Mouse (Mus musculus): Measurements from ENCODE around the gene Cytip.

Cytip gene

DNA sequence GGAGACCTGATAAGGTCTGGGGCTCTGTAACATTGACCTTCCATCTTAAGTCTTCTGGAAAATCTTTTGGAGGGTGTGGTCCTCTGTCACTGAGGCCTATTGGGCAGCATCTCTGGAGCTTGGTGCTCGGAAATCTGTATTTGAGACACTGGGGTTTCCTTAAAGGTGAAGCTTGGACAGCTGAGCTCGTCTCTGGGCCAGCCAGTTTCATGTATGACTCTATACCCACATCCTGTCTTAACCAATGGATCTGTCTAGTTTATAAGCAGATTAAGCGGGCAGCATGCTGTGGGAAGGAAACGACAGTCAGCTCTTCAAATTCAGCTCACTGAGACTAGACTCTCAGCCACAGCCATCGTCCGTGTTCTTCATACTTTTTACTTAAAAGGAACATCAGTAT, 88.3 kb downstream of the Cytip start:
- DNase-seq (ENCODE audit: low spot score), result no peak

DNA sequence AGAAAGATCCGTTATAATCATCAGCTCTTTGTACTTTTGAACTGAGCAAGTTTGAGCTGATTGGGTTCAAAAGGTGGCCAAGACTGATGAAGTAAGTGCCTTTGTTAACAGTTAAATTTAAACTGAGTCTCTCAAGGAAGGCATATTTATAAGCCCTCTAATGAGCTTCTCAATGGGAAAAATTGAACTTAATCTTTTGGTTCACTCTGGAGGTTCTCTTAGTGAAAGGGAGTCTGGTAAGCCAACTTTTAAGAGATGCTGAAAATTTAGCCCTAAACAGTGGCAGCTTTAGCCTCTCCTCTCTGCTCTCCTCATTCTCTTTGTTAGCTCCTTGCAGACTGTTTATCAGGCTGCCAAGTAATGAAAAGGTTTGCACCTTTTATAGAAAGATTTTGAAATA, 100.5 kb downstream of the Cytip start:
- no peak for DNase-seq (ENCODE audit: low spot score)

DNA sequence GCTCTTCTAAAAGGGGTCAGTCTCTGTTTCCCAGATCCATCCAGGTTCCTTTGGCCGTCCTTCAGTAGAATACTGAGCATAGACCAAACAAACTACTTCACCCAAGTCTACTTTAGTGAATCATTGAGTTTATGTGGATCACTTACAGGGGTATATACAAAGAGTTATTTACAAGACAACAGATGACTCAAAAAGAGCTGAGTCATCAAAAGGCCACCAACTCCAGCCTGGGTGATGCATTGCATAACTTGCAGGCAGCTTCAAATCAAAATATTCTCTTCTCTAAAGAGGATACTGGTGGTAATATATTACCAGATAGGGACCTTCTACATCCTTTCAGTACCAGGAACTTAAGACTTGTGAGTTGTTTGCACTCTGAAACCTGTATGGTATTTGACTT, 108.9 kb downstream of the Cytip start:
- no peak for DNase-seq (ENCODE audit: low spot score)

DNA sequence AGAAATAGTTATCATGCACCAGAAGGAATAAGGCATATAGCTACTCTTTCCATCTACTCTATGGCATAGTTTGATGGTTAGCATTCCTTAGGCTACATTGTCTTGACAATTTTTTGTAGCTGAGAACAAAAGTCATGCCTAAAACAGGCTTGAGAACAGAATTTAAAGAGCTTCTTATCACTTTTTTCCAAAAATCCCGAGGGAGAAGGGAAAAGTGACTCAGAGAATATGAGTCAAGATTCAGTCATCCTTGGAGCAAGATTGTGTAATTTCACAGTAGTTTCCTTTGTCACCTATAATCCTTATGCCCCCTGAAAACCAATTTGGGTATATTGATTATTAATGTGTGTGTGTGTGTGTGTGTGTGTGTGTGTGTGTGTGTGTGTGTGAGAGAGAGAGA, 115.5 kb downstream of the Cytip start:
- DNase-seq (ENCODE audit: low spot score), result no peak
